Mouse (Mus musculus) stomach, embryonic 16.5 days (tissue): ENCODE measurements around the gene Grin1. TPM values are rescaled to one million over a fixed set of nuclear protein-coding genes. Genes with fewer than 3 reads are reported as not detected.

Experiments
- ATAC-seq: fragments of 200-750 bp; cut with Nextera tagmentation; 2 replicates; pipeline ENCODE4 v1.8.0; 2017; ENCODE audit warnings: moderate number of reproducible peaks, moderate TSS enrichment; ENCODE audit not compliant: insufficient read depth, low FRiP score
- H3K27ac ChIP-seq: fragments of 300-500 bp; sonication (generic); 2 replicates; pipeline ENCODE4 v1.5.1; 2014; ENCODE audit warnings: low read length
- H3K27me3 ChIP-seq: fragments of 300-500 bp; sonication (generic); 2 replicates; pipeline ENCODE4 v1.6.1; 2014; ENCODE audit warnings: low read length, control low read depth, mixed read lengths; ENCODE audit not compliant: control insufficient read depth, insufficient read depth
- H3K36me3 ChIP-seq: fragments of 300-500 bp; sonication (generic); 2 replicates; pipeline ENCODE4 v1.6.1; 2014; ENCODE audit warnings: low read length; ENCODE audit not compliant: control insufficient read depth, insufficient read depth
- H3K4me1 ChIP-seq: fragments of 300-500 bp; sonication (generic); 2 replicates; pipeline ENCODE4 v1.6.1; 2014; ENCODE audit warnings: low read length, control low read depth, mixed read lengths; ENCODE audit not compliant: control insufficient read depth, insufficient read depth
- H3K4me2 ChIP-seq: fragments of 300-500 bp; sonication (generic); 2 replicates; pipeline ENCODE4 v1.6.1; 2014; ENCODE audit warnings: low read depth, low read length, mixed read lengths
- H3K4me3 ChIP-seq: fragments of 300-500 bp; sonication (generic); replicated peaks from 2 replicates; pipeline ENCODE4 v1.5.1; 2014; ENCODE audit warnings: mild to moderate bottlenecking, low read length
- H3K9ac ChIP-seq: fragments of 300-500 bp; sonication (generic); 2 replicates; pipeline ENCODE4 v1.6.1; 2014; ENCODE audit warnings: low read length
- H3K9me3 ChIP-seq: fragments of 300-500 bp; sonication (generic); replicated peaks from 2 replicates; pipeline ENCODE4 v1.6.1; 2016; ENCODE audit warnings: low read length, control low read depth; ENCODE audit not compliant: control insufficient read depth
- WGBS: fragments of 180-500 bp; shearing (Covaris S2); extraction: QIAGEN DNeasy Blood & Tissue Kit; methylation state at CpG from one replicate; pipeline ENCODE4 v1.1.7; 2014; 5-methylcytosine and 5-hydroxymethylcytosine counted together
- polyA plus RNA-seq: library from polyadenylated mRNA; unstranded; fragments of >200 nt; fragmentation: Nextera tagmentation; extraction: Ambion mirVana; gene quantifications from 2 replicates; pipeline ENCODE4 v1.2.1, GENCODE M21; 2015

Gene Grin1
- polyA plus RNA-seq, 1 experiment from 2014 or later, result 2.0 TPM

DNA sequence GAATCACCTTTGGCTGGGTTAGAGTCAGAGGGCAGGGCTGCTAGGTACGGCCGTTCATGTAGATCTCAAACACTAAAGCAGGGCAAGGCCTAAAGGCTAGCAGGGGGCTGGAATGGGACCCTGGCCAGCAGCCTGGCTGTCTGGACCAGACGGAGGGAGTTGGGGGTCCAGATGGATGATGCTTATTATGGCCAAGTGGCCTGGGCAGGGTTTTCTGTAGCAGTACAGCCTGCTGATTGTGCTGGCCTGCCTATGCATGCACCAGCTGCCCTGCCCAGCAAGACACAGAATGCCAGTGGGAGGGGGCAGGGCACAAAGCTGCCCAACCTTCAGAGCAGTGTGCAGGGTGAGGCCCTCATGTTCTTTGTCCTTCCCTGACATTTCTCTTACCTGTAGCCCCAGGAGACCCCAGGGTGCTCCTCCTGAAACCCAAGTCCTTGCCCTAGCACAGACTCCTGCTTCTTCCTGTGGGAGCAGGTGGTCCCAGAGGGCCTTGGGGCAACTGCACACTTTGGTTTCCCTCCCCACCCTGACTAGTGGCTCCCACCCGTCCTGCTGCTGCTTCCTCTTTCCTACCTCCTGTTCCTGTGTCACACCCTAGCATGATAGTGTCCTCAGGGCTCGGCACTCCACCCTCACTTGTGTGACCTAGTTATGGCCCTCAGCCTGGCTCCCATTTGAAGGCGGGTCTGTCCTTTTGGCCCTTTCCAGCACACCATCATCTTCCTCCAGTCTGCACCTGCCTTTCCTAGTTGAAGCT lies 52.9 kb downstream of the Grin1 start:
- no peaks in the 10 kb centered on the region for H3K9me3 ChIP-seq
- peak overlapping the region; percentile 90 for H3K27ac ChIP-seq
- peak; percentile 16; the same call in 1 of the 2 replicates for ATAC-seq
- peak overlapping the region; percentile 82 for H3K9ac ChIP-seq
- peaks cover 8% of the 10 kb centered on the region; the same call in 1 of the 2 replicates for H3K36me3 ChIP-seq
- 53% methylated on average over 6 of the region's 6 CpGs for WGBS
- peak overlapping the region; percentile 85 for H3K4me2 ChIP-seq
- H3K4me1 ChIP-seq, result peaks cover 39% of the 10 kb centered on the region
- peak overlapping the region; percentile 72 for H3K4me3 ChIP-seq
- H3K27me3 ChIP-seq, result peaks cover 7% of the 10 kb centered on the region; the same call in 1 of the 2 replicates

DNA sequence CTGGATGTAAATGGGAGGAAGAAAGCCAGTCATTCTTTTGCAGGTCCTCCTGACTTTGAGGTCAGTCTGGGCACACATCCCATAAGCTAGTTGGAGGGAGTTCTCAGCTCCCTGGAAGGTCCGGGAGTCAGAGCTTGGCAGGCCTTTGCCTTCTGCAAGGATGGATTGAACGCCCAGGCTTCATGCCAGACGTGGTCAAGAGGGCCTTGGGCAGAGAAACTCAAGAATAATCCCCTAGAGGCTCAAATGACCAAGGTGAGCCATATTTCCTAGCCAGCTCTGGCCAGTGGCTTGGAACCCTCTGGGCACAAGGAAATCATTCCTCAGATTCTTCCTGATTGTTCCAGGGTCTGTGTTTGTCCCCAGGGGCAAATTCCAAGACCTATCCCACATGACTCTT lies 54.1 kb downstream of the Grin1 start:
- peaks cover under 1% of the 10 kb centered on the region; the same call in 1 of the 2 replicates for H3K36me3 ChIP-seq
- H3K4me1 ChIP-seq, result peaks cover 36% of the 10 kb centered on the region
- ATAC-seq, result no peak
- peak overlapping the region; percentile 72 for H3K4me3 ChIP-seq
- no peaks in the 10 kb centered on the region for H3K9me3 ChIP-seq
- 65% methylated on average over 3 of the region's 3 CpGs for WGBS
- peaks cover 7% of the 10 kb centered on the region; the same call in 1 of the 2 replicates for H3K27me3 ChIP-seq
- peak overlapping the region; percentile 90; the same call in 1 of the 2 replicates for H3K27ac ChIP-seq
- peak overlapping the region; percentile 85 for H3K4me2 ChIP-seq
- H3K9ac ChIP-seq, result peak overlapping the region; percentile 82

DNA sequence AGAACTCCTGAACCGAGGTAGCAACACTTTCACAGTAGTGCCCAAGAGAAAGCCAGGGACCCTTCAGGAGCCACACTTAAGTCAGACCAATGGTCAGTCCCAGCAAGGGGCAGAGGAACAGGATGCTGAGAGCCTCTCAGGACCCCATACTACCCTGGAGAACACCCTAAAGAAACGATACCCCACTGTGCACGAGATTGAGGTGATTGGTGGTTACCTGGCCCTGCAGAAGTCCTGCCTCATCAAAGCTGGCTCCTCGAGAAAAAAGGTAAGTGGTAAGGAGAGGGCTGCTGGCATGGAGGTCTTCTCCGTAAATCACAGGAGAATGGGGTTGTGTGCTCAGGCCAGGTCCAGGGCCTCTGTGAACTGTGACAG lies 54.7 kb downstream of the Grin1 start:
- peak overlapping the region; percentile 72 for H3K4me3 ChIP-seq
- H3K4me1 ChIP-seq, result peaks cover 36% of the 10 kb centered on the region
- peak overlapping the region; percentile 85 for H3K4me2 ChIP-seq
- 77% methylated on average over 5 of the region's 5 CpGs for WGBS
- peak overlapping the region; percentile 82 for H3K9ac ChIP-seq
- H3K27ac ChIP-seq, result peak overlapping the region; percentile 90; the same call in 1 of the 2 replicates
- H3K36me3 ChIP-seq, result no peaks in the 10 kb centered on the region; the same call in 1 of the 2 replicates
- H3K27me3 ChIP-seq, result peaks cover 7% of the 10 kb centered on the region; the same call in 1 of the 2 replicates
- ATAC-seq, result no peak
- H3K9me3 ChIP-seq, result no peaks in the 10 kb centered on the region

DNA sequence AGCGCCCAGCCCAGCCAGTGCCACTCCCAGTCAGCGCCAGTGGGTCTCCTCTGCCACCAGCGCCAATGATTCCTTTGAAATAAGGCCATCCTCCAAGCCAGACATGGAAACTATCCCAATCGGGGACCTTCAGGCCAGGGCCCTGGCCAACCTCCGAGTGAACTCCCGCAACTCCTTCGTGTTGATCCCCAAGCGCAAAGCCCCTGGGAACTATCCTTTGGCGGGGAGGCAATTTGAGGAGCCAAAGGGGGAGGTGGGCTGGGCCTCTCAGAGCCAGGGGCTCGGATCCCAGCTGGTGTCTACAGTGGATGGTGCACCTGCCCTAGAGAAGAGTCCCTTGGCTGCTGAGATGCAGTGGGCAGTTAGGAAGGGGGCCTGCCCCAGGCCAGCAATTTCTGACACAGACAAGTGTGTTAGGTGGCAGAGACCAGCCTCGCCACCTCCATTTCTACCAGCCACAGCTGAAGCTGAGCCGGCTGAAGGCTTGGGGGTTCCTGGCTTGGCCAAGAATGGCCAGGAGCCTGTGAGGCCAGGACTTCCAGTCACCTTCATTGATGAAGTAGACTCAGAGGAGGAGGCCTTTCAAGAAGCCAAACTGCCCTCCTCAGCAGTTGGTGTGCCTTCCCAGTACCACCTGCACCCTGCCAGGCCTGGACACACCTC lies 55.2 kb downstream of the Grin1 start:
- peaks cover 7% of the 10 kb centered on the region; the same call in 1 of the 2 replicates for H3K27me3 ChIP-seq
- peak overlapping the region; percentile 82 for H3K9ac ChIP-seq
- no peak overlapping the region; the same call in 1 of the 2 replicates for H3K27ac ChIP-seq
- H3K4me1 ChIP-seq, result peaks cover 36% of the 10 kb centered on the region
- peak overlapping the region; percentile 72 for H3K4me3 ChIP-seq
- peak overlapping the region; percentile 85 for H3K4me2 ChIP-seq
- no peaks in the 10 kb centered on the region; the same call in 1 of the 2 replicates for H3K36me3 ChIP-seq
- WGBS, result 22% methylated on average over 12 of the region's 12 CpGs
- no peaks in the 10 kb centered on the region for H3K9me3 ChIP-seq
- no peak for ATAC-seq

DNA sequence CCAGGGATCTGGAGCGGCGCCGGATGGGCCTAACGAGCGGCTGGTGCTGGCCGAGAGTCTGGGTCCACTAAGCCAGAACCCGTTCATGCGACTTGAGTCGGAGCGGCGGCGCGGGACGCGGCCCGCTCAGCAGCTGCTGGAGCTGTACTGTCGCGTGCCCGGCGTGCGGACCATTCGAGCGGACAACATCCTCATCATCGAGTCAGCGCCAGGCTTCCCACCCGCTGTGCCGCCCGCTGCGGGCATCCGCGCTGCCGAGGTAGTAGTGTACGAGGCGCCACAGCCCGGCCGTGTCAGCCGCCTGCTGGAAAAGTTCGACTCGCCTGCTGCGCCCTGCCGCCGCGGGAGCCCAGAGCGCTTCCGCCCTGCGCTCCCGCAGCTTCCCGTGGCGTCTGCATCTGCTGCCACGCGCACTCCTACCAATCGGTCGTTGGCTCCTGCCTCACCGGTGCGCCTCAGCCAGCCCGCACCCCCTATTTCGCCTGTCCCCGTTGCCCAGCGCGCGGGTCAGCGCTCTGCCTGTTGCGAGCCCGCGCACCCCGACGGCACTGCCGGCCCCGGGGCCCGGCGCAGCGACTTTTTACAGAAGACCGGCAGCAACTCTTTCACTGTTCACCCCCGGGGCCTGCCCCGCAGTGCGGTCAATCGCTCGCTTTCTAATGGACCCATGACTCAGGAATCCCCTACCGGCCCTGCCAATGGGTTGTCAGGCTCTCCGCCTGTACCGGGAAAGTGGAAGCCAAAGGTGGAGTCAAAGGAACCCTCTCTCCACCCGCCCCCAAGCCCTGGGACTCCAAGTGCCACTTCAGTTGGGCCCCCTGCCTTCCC lies 56.0 kb downstream of the Grin1 start:
- under 1% methylated on average over 82 of the region's 82 CpGs for WGBS
- H3K4me3 ChIP-seq, result peak overlapping the region; percentile 72
- ATAC-seq, result no peak
- peak overlapping the region; percentile 85 for H3K4me2 ChIP-seq
- H3K9me3 ChIP-seq, result no peaks in the 10 kb centered on the region
- peak overlapping the region; percentile 60 for H3K27ac ChIP-seq
- H3K27me3 ChIP-seq, result peaks cover 7% of the 10 kb centered on the region; the same call in 1 of the 2 replicates
- H3K9ac ChIP-seq, result peak overlapping the region; percentile 82
- peaks cover 36% of the 10 kb centered on the region for H3K4me1 ChIP-seq
- no peaks in the 10 kb centered on the region for H3K36me3 ChIP-seq

DNA sequence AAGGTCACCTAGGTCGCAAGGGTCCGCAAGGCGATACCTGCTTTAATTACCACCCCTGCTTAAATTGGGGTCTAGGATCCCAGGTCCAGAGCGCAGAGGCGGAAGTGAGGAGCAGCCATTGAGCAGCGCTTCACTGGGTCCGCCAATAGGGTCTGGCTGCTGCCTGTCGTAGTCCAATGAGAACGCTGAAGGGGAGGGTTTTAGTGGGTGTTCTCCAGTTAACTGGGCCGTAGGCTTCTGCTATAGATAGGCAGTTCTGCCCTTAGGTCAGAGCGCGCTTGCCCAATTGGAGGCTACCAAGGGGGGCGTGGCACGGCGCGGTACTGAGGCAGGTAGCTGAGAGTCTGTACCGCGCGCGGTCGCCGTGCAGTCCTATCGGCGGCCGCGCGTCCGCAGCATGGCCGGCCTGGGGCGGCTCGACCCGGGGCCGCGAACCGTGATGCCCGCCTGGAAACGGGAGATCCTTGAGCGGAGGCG lies 56.7 kb downstream of the Grin1 start, which contains the start of gene Tprn:
Tprn (plus strand) TSS at position 328 of the 477 bp plus-strand sequence.
- H3K9me3 ChIP-seq, result no peaks in the 10 kb centered on the region
- ATAC-seq, result peak; percentile 96
- no peaks in the 10 kb centered on the region for H3K36me3 ChIP-seq
- H3K4me3 ChIP-seq, result peak within 1 kb of the TSS; percentile 72
- H3K4me1 ChIP-seq, result peaks cover 29% of the 10 kb centered on the region
- under 1% methylated on average over 39 of the region's 39 CpGs for WGBS
- H3K4me2 ChIP-seq, result peak within 1 kb of the TSS; percentile 85
- peak within 1 kb of the TSS; percentile 82 for H3K9ac ChIP-seq
- H3K27me3 ChIP-seq, result peaks cover 7% of the 10 kb centered on the region; the same call in 1 of the 2 replicates
- H3K27ac ChIP-seq, result peak within 1 kb of the TSS; percentile 83

DNA sequence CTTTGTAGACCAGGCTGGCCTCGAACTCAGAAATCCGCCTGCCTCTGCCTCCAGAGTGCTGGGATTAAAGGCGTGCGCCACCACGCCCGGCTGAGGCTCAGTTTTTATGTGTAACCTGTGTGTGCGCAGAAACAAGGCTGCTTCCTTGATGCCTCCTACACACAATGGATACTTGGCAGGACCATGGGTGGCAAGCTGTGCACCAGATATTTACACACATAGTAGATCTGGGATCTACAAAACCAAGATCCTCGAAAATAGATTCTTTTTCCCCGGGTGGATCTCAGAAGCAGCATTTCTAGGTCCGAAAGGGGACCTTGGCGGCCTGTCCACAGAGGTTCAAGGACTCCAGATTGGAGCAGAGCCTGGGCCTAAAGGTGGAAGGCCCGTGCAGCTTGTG lies 57.1 kb downstream of the Grin1 start:
- Histone ChIP-seq H3K27ac (peak overlapping the region; percentile 83), H3K4me3 (peak overlapping the region; percentile 72), H3K4me2 (peak overlapping the region; percentile 85), H3K36me3 (no peaks in the 10 kb centered on the region), H3K4me1 (peaks cover 25% of the 10 kb centered on the region), H3K9ac (peak overlapping the region; percentile 76), H3K9me3 (no peaks in the 10 kb centered on the region), H3K27me3 (peaks cover 7% of the 10 kb centered on the region; the same call in 1 of the 2 replicates)
- ATAC-seq, result no peak
- 46% methylated on average over 12 of the region's 12 CpGs for WGBS

DNA sequence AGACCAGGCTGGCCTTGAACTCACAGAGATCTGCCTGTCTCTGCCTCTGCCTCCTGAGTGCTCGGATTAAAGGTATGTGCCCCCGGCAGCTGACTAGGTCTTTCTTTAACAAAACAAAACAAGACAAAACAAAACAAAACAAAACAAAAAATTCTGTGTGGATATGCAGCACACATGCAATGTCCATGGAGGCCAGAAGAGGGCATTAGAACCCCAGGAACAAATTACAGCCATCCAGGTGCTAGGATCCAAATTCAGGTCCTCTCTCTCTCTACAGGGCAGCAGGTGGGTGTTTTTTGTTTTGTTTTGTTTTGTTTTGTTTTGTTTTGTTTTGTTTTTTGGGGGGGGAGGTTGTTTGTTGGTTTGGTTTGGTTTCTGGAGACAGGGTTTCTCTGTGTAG lies 60.1 kb downstream of the Grin1 start:
- no peak overlapping the region for H3K4me3 ChIP-seq
- no peak overlapping the region for H3K27ac ChIP-seq
- H3K9me3 ChIP-seq, result no peaks in the 10 kb centered on the region
- peaks cover 2% of the 10 kb centered on the region; the same call in 1 of the 2 replicates for H3K27me3 ChIP-seq
- ATAC-seq, result no peak
- peaks cover 21% of the 10 kb centered on the region for H3K4me1 ChIP-seq
- 58% methylated on average over 2 of the region's 2 CpGs for WGBS
- no peak overlapping the region for H3K4me2 ChIP-seq
- H3K36me3 ChIP-seq, result no peaks in the 10 kb centered on the region
- H3K9ac ChIP-seq, result no peak overlapping the region
